Mouse (Mus musculus): Measurements from ENCODE around the gene Mctp1.

The Mctp1 gene

DNA sequence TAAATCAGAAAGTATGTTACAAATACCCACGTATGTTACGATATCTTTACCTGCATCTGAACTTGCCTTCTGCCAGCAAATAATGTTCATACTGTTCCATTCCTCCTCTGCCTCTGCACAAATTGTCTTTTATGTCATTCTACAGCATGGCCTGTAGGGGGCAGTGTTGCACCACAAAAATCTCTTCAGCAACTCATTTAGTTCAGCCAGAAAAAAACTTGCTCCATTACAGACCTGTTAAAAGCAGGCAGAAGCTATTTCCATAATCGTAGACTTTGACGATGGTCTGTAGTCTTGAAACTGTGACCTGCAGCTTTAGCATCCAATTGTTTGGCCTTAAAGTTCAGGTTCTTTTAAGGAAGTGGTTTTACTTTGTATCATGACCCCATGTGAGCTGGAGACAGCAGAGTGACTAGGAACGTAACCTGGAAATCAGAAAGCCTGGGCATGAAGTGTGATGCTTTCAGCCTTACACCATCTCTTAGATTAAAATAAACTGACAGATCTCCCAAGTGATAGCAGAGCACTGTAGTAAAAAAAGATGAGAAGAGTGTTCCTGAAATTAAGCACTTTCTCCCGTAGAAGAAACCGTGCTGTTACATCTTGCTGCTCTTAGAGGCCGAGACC lies 460.4 kb downstream of the Mctp1 start:
- peak; percentile 79 for DNase-seq

DNA sequence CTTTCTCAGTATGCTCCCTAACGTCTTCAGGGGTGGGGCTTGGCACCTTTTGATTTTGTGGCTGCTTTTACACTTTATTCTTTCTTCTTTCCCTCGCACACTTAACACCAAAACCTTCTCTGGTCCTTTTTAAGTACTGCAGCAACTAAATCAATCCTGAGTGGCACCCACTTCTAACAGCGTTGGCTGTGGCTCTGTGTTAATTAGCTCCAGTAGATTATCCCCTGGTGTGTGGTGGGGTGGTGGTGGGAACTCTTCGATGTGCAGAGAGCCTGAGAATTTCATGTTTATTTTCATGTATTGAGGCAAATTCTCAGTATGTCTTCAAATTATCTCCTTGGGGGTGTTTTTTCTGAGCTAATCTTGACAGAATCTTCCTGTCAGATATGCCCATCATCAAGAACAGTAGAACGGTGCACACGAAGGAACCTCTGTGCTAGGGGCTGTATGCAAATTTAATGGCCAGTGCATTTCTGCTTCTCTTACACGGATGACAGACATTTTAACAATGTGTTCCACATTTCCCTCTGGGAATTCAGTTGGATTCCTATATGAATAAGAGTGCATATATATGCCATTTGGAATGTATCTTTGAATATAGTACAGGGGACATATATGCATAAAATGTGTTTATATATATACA lies 466.2 kb downstream of the Mctp1 start:
- peak; percentile 23 for DNase-seq

- no peak for DNase-seq
Observed at GRCm38 (mm10) chr13:76854306-76854705, 470.0 kb downstream of the Mctp1 start.

DNA sequence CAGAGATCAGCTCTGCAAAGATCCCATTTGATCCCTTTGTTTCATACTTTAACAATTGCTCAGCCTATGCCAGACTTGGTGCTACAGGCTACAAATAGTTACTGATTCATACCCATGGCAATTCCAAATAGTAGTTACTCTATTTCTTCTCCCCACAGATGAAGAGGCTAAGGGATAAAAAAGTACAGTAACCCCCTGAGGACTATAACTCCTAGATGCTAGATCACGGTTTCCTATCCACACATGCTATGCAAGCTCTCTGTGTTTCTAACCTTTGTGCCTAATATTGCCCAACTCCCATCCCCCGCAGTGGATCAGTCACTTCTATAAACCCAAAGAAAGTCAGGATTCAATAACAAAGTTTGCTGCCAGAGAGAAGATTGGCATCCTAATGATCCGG lies 470.7 kb downstream of the Mctp1 start:
- no peak for DNase-seq

DNA sequence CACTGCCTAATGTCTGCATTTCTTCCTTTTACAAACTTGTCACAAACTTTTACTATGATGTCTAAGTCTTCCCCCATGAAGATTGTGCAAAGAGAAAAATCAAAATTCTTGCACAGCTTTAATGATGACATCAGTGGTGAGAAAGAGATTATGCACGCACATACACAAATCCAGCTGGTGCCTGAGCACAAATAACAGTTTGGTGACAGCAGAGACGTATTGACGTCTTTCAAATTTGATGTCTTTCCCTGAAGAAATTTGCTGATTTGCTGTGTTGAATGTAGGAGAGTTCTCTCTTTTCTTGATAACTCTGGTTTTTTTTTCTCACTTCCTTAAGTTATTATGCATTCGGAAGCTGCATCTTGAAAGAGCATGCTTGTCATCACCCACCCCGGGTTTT lies 472.7 kb downstream of the Mctp1 start:
- no peak for DNase-seq

- peak; percentile 49 for DNase-seq
Observed at GRCm38 (mm10) chr13:76858078-76858482, 473.7 kb downstream of the Mctp1 start.

DNA sequence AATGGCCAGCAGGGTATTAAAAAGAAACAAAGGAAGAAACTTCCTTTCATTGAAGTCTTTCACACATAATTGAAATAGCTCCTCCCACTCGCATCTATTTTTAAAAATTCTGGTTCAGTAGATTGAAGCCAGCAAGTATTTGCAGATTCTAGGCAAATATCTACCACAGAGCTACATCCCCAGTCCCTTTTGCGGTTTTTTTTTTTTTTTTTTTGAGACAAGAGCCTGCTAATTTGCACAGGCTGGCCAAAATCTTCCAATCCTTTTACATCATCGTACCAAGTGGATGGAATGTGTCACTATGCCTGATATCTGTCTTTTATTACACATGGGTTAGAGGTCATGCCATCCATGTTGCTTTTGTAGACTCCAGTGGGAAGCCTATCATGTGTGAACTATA lies 486.0 kb downstream of the Mctp1 start:
- no peak for DNase-seq

DNA sequence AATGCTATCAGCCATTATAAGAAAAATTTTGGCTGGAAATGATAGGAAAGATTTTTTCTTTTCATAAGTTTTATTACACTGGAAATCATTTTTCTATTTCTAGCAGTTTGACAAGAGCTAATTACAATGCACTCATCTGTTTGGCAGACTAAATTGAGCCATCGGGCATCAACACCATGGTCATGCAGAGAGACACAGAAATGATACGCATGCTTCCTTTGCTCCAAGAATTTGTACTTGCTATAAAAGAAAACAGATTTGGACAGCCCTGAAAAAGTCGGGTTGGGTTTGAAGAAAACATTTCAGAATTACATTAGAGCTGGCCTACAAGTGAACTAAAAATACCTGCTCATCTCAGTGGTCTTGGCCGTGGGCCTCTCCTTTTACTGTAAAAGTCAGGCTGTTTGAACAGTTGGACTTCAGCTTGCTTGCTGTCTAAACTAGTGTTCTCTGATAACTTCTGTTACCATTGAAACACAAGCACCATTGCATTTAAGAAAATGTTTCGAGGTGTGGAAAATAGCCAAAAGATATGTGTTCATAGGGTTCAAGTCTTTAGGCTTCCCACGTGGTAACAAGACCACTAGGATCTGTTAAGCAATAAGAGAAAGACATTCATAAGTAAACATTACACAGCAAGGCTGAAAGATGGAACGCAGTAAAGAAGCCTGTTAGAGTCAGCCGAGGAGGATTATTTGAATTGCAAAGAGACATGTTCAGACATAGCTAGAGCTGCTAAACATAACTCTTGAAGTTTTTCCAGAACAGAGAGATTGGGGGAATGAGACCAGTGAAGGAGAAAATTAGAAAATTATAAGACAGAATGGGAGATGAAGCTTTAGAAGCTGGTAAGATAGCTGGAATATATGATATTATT lies 493.8 kb downstream of the Mctp1 start:
- DNase-seq, result no peak

- no peak for DNase-seq
Observed at GRCm38 (mm10) chr13:76879008-76879407, 494.7 kb downstream of the Mctp1 start.

DNA sequence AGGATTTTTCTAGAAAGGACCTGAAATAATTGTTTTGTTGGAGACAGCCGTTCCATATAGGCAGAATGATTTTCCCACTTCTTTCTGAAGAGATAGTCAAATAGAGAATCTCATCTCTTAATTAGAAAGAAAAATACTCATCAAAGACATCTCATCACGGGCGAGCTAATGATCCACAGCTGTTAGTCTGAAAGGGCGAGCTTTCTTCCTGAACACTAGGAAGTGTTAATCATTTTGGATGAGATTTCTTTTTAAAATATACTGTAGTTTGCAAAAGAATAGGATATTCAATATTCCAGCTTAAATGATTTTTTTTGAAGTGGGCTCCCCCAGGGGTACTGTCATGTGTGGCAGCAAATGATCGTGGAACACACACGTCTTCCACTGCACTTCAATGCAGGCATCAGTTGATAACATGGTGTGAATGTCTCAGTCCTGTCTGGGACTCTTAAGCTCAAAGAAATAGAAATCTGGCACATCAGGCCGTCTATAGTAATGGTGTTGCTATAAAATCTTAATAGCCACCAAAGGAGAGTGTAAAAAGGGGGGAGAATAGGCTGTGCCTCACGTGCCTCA lies 500.3 kb downstream of the Mctp1 start:
- DNase-seq, result no peak

- DNase-seq, result no peak
Observed at GRCm38 (mm10) chr13:76892987-76893386, 508.7 kb downstream of the Mctp1 start.

DNA sequence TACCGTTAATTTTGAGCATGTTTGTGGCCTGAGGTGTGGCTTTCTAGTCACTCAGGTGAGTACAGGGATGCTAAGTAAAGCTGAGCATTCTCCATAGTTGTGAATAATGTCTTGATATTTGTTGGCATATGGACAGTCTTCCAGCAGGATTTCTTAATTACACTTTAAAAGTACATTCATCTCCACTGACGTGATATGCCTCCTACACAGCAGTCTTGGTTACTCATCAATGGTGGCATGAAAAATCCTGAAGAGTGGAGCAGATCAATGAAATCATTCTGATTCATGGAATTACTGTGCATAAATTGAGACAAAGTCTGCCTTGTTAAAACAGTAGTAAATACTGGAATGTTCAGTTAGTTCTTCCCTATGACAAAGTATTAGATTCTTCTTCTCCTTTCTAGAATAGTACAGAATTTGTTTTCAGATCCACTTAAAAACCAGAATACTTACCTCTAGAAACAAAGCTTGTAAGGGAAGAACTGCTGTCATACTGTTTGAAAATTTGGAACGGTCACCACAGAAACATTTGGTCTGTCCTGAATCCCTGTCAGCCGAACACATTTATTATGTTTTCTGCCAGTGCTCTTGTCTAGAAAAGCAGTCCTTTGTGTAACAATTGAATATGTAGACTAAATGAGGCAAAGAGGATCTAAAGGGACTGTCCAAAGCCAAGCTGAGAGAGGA lies 511.6 kb downstream of the Mctp1 start:
- no peak for DNase-seq

DNA sequence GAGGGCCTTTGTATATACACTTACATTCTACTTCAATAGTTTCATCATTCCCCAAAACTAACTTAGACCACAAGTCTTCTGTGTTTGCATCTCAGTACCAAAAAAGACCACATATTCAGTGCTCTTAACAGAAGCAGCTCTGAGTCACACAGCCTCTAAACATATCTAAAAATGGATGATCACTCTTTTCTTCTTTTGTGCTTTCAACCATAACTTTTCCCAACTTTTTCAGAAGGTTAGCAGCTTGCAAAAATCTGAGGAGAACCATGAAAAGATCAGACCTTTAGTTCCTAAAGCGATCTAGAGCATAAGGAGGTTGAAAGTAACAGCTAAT lies 512.1 kb downstream of the Mctp1 start:
- DNase-seq, result no peak

- no peak for DNase-seq
Observed at GRCm38 (mm10) chr13:76918321-76918720, 534.0 kb downstream of the Mctp1 start.

DNA sequence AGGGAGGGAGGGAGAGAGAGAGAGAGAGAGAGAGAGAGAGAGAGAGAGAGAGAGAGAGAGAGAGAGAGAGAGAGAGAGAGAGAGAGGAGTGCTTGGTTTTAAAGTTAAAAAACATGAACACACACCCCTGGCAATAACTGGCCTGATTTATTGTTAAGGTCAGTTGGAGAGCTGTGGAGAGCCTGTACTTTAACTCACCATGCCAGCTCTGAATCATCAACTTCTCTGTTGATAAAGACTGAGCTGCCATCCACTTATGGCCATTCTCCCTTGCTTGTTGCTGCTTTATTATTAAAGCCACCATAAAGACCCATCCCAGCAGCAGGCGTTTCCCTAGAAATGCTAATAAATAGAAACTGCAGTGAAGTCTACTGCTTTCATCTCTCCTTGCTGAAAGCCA lies 542.5 kb downstream of the Mctp1 start:
- no peak for DNase-seq

DNA sequence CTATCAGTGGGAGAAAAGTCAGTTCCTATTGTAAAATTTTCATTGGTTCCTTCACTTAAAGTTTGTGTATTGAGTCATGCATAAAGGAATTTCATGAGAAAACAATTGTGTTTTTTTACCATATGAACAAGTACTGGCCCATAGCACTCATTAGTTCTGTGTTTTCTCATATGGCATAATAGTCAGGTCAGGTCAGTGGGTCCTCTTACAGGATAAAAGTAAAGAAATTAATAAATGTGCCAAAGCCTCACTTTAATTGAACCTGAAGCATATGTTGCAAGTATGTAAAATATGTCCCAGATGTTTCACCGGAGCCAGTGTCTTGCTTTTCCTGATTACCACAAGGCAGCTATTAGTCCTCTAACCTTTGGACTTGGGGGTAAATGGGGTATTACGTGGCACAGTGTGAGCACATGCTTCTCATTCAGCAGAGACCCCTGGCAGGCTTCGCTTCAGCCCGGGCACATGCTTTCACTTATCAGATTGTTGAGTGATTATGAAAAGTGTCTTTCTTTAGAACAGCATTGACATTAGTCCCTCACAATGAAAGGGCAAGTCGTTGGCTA lies 543.6 kb downstream of the Mctp1 start:
- DNase-seq, result no peak

- no peak for DNase-seq
Observed at GRCm38 (mm10) chr13:76929152-76929551, 544.8 kb downstream of the Mctp1 start.

DNA sequence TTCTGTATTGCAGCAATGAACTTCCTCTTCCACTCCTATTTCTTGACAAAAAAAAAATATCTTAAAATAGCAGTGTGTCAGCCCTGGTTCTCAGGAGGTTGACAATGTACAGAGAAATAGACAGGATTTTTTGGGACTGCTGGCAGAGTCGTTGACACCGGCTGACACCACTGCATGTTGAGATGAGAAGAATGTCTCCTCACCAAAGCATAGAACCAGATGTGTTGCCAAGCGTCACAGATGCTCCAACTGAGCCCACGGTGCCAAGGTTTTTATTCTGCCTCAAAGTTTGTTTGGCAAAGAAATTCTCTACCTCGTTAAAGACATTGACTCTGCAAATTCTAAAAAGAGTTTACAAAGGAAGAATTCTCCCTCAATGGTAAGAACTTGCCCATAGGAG lies 548.6 kb downstream of the Mctp1 start:
- DNase-seq, result no peak

DNA sequence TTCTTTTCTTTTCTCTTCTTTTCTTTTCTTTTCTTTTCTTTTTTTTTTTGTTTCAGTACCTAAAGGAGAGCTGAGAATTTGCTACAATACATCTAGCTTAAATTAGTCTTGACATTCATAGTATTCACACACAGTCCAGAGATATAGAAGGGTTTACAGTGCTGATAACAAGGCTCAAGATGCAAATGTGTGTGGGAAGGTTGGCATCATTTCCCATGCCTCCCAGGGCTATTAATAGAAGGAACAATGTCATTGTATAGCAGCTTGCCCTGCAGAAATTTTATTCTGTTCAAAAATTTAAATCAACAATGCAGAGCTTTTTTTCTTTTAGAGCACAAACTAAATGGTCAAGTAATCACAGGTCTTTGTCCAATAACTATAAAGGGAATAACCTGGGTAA lies 564.9 kb downstream of the Mctp1 start:
- DNase-seq, result no peak

DNA sequence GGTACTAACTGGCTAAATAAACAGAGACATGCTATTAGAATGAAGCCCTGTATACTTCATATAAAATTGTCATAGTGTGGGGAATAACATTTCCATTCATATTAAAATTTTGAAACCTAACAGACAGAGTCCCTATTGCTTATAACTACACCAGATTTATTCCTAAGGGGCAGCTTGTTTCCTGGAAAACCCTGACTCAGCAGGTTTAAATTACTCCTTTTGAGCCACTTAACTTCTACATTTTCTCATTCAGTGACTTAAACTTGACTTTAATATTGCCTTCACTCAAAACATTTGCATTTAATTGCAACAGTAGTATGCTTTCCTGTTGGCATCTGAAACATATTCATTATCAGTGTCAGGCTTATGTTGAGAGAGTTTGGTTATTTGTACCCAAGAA lies 583.3 kb downstream of the Mctp1 start:
- no peak for DNase-seq

GRCm38 (mm10) chr13:76969386-76969785 lies 585.1 kb downstream of the Mctp1 start:
- peak; percentile 66 for DNase-seq

GRCm38 (mm10) chr13:76971046-76971445 lies 586.7 kb downstream of the Mctp1 start:
- DNase-seq, result peak; percentile 53

- DNase-seq, result no peak
Observed at GRCm38 (mm10) chr13:77002628-77003027, 618.3 kb downstream of the Mctp1 start.

All from retina, postnatal 1 day (tissue).